Mouse (Mus musculus): ENCODE data around the gene Dchs1. TPM values are rescaled to one million over a fixed set of nuclear protein-coding genes. Genes with fewer than 3 reads are reported as not detected.
A peak's percentile ranks its signal among the peaks of the same experiment; 100 is the strongest.
"Not testable (repeated sequence)": the region's sequence is repeated elsewhere in the genome, so short reads cannot be mapped to it uniquely, and the experiment has no call there.

The Dchs1 gene
- total RNA-seq, 1 experiment from 2014 or later = 0.18 TPM

GRCm38 (mm10) chr7:105747776-105748175, 39.7 kb downstream of the Dchs1 start:
- ATAC-seq (replicated peaks; ENCODE audit: low read depth, poor library complexity, severe bottlenecking) = no peak

- ATAC-seq (replicated peaks; ENCODE audit: low read depth, poor library complexity, severe bottlenecking) = peak; percentile 98
These were observed 43.4 kb downstream of the Dchs1 start, which contains the start of gene Taf10 for GRCm38 (mm10) chr7:105743926-105744590. TSS of gene Taf10 (minus strand) at chr7:105744361.

GRCm38 (mm10) chr7:105743246-105743925, 44.1 kb downstream of the Dchs1 start:
- ATAC-seq (replicated peaks; ENCODE audit: low read depth, poor library complexity, severe bottlenecking) = not testable (repeated sequence)

- ATAC-seq (replicated peaks; ENCODE audit: low read depth, poor library complexity, severe bottlenecking) = not testable (repeated sequence)
These were observed 44.8 kb downstream of the Dchs1 start for GRCm38 (mm10) chr7:105742539-105743215.

GRCm38 (mm10) chr7:105741978-105742377, 45.5 kb downstream of the Dchs1 start:
- no peak for ATAC-seq (replicated peaks; ENCODE audit: low read depth, poor library complexity, severe bottlenecking)

- ATAC-seq (replicated peaks; ENCODE audit: low read depth, poor library complexity, severe bottlenecking) = no peak
These were observed 46.6 kb downstream of the Dchs1 start for GRCm38 (mm10) chr7:105740851-105741250.

DNA sequence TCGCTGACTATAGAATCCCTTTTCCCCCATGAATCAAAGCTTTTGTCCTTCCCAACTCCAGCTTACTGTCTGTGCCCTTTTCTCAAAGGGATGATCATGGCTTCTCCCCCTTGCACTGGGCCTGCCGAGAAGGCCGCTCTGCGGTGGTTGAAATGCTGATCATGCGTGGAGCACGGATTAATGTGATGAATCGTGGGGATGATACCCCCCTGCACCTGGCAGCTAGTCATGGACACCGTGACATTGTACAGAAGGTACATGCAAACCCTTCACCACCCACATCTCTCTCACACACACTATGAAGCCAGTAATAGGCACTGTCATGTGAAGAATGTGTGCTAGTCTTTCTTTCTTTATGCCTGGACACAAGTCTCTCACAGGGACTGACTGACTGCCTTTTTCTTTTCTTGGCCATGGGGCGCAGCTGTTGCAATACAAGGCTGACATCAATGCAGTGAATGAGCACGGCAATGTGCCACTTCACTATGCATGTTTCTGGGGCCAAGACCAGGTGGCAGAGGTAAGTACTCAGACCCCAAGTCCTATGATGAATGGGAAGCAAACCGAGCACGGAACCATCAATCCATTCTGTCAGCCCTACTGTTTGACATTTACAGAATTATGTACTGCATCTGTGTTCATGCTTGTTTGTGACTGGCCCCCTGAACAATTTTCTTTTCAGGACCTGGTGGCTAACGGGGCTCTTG, 47.2 kb downstream of the Dchs1 start:
- no peak for ATAC-seq (replicated peaks; ENCODE audit: low read depth, poor library complexity, severe bottlenecking)

DNA sequence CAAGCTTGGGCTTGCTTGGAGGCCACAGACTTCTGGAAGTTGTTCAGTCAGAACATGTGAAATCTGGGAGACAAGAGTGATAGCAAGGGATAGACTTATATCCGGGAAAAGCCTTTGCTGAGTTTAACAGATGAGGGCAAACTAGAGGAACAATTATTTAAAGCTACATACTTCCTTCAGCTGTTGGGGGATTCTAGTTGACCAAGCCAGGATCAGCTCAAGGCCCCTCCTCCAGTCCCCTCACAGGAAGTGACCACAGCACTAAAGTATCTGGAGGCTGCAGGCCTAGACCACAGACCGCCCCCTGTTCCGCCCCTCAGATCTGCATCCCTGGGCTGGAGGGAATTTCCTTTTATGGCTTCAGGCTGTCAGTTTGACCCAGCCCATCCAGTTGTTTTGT, 48.5 kb downstream of the Dchs1 start:
- ATAC-seq (replicated peaks; ENCODE audit: low read depth, poor library complexity, severe bottlenecking) = peak; percentile 72

DNA sequence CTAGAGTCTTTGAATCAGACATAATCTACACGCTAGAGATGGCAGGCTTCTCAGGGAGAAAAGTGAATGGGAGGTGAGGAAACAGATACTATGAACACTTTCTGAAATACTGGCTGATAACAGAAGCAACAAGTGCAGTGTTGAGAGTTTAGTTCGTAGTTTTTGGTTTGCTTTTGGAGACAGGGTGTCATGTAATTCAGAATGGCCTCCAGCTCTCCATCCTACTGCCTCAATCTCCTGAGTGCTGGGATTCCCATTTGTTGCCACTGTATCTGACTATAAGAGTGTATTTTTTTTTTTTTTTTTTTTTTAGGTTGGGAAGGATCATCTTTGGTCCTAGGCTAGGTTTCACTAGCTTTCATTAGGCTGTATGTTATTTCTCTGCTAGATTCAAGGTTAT, 49.2 kb downstream of the Dchs1 start:
- ATAC-seq (replicated peaks; ENCODE audit: low read depth, poor library complexity, severe bottlenecking) = no peak

DNA sequence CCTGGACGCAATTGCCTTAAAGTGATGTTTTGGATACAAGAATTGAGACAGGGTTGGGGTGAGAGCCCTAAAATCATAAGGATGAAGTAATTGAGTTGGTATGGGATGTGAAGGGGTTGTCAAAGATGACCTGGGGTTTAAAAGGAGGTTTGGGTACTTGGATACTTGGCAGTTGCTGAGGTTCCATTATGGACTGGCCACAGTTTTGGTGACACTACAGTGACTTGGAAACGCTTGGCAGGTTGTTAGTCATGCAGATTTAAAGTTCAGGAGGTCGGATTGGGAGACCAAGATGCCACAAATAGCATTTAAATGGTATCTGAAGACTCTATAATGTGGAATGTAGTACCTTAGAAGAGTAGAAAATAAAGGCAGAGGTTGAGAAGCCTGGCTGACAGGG, 49.8 kb downstream of the Dchs1 start:
- no peak for ATAC-seq (replicated peaks; ENCODE audit: low read depth, poor library complexity, severe bottlenecking)

DNA sequence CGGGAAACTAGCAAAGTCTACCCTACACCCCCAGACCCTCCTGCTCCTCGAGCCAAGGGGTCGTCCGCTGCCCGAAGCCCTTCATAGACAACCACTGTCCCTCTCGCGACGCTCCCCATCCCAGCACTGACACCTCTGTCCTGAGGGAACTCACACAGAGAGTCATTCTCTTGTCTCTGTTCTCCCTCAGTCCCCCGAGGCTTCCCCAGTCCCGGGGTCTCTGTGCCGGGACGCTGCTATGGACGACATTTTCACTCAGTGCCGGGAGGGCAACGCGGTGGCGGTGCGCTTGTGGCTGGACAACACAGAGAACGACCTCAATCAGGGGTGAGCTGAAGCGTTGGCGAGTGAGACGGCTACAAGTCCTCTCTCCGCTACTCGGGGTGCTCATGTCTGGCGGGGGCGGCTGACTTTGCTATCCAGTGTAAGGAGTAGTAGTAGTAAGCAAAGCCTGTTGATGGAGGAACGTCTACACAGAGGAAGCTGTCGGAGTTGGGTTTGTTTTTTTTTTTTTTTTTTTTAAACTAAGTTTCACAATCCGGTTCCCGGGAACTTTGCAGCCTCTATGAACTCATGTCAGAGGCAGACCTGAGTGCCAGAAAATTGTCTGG, 50.4 kb downstream of the Dchs1 start, which contains the start of gene Rrp8:
TSS of gene Rrp8 (minus strand) at position 475 of the 611 bp plus-strand sequence.
- peak; percentile 6 for ATAC-seq (replicated peaks; ENCODE audit: low read depth, poor library complexity, severe bottlenecking)

DNA sequence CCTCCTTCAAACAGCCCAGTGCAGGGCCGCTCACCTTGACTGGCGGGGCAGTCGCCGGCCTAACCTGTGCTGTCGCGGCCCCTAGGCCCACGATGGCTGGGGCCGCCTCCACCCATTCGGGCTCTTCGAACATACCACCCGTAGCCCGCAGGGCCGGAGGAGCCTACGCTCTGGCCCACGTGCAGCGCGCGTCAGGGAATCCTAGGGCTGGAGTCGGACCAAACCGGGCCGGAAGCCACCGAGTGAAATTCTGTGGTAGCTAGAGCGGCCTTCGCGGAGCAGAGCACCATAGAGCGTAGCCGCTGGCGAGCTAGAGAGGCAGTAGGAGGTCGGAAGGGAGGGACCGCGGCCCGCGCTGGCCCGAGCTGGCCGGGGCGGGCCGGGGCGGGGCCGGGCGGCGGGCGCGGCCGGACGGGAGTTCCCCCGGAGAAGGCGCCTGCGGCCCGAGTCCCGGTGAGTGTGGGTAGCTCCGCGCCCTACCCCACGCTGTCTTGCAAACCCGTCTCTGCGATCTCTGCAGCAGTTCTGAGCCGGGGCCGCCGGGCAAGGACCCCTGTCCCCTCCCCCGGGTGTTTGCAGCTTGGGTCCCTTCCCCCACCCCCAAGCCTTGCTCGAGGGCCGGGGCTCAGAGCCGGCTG, 51.1 kb downstream of the Dchs1 start, which contains the start of gene Ilk:
TSS of gene Ilk (plus strand) at position 329 of the 638 bp plus-strand sequence.
- peak; percentile 79 for ATAC-seq (replicated peaks; ENCODE audit: low read depth, poor library complexity, severe bottlenecking)

DNA sequence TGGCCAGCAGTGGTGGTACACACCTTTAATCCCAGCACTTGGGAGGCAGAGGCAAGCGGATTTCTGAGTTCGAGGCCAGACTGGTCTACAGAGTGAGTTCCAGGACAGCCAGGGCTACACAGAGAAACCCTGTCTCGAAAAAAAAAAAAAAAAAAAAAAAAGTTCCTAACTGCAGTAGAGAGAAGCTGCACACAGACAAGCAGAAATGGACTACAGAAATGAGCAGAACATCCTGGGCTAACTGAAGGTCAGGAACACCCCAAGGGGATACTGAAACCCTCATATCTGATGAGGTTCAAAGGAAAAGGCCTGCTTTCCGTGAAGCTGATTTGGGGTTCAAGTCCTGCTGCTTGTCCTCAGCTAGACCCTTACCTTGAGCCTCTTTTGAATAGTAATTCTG, 52.0 kb downstream of the Dchs1 start:
- ATAC-seq (replicated peaks; ENCODE audit: low read depth, poor library complexity, severe bottlenecking) = not testable (repeated sequence)

GRCm38 (mm10) chr7:105734826-105735225, 52.6 kb downstream of the Dchs1 start:
- ATAC-seq (replicated peaks; ENCODE audit: low read depth, poor library complexity, severe bottlenecking) = no peak

GRCm38 (mm10) chr7:105733836-105734235, 53.6 kb downstream of the Dchs1 start:
- no peak for ATAC-seq (replicated peaks; ENCODE audit: low read depth, poor library complexity, severe bottlenecking)

- ATAC-seq (replicated peaks; ENCODE audit: low read depth, poor library complexity, severe bottlenecking) = no peak
These were observed 58.6 kb downstream of the Dchs1 start for GRCm38 (mm10) chr7:105728701-105729428.

GRCm38 (mm10) chr7:105726980-105727325, 60.5 kb downstream of the Dchs1 start:
- no peak for ATAC-seq (replicated peaks; ENCODE audit: low read depth, poor library complexity, severe bottlenecking)

GRCm38 (mm10) chr7:105726144-105726979, 61.1 kb downstream of the Dchs1 start:
- peak; percentile 87 for ATAC-seq (replicated peaks; ENCODE audit: low read depth, poor library complexity, severe bottlenecking)

Measured in common myeloid progenitor, adult 5-6 weeks (primary cell).